Mouse (Mus musculus) small intestine, adult 2 months (tissue): ENCODE results near the gene Ndufa6.
A peak's percentile ranks its signal among the peaks of the same experiment; 100 is the strongest.

ENCODE experiments used
- CTCF ChIP-seq: fragments of 200-500 bp; IDR thresholded peaks from 2 replicates; pipeline ENCODE4 v1.5.1; 2012; ENCODE audit warnings: low read depth, mild to moderate bottlenecking, control low read depth, inconsistent platforms, low read length, moderate library complexity, mixed read lengths; ENCODE audit not compliant: insufficient replicate concordance, insufficient read length; ENCODE audit errors: extremely low read depth
- POLR2A ChIP-seq: fragments of 200-500 bp; IDR thresholded peaks from 2 replicates; pipeline ENCODE4 v1.6.1; 2012; ENCODE audit warnings: low read depth, mild to moderate bottlenecking, control low read depth, inconsistent platforms, low read length, moderate library complexity

GRCm38 (mm10) chr15:82346580-82347302, 7.4 kb downstream of the Ndufa6 start:
- TF ChIP-seq CTCF (peak; percentile 15; the same call in 1 of the 2 replicates), POLR2A (no peak)
